Comparison of ENCODE assay signal across 9 mouse cellular contexts in the genomic region with DNA sequence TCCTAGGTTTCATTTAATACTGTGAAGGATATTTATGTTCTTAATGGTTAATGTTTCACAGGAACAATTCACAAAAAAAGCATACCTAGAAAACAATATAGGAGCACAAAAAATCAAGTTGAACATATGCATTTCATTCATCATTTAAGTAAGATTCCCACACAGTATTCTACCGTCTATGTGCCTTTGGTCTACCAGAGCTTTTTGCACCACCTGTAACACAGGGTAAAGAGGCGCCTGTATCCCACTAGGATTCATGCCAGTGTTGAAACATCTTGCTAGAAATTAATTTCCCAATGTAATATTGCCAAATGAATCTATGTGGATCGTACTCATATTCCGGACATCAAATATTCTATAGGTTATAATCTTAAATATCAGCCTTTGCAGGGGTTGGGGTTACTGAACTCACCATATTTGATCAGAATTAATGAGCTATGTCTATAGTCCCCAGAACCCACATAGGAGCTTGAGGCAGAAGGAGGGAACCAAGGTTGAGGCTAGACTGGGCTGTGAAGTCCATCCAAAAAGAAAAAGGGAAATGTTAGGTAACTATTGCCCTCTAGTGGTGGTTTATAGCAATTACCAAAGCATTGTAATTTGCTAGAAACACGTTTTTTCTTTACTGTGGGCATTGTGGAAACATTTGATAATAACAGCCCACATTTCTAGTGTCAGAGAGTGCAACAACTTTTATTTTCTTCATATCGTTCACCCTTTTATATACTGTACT.
DNase-seq lines count a peak whose midpoint lies in the region; ATAC-seq and TF ChIP-seq lines count a peak whose summit lies in the region.
"Had no signal": no experiment of that assay in that cellular context is flagged by ENCODE, and none has a peak within 500 bp of the region (broad histone marks: within the 10 kb centered on the region; RNA-seq: fewer than 3 reads in every experiment).

No protein-coding gene starts in this region.

- 53% methylated on average over 6 of the region's 6 CpGs for WGBS in heart, postnatal 0 days
- WGBS in forebrain, embryonic 16.5 days: 57% methylated on average over 6 of the region's 6 CpGs
- 54% methylated on average over 6 of the region's 6 CpGs for WGBS in neural tube, embryonic 14.5 days

- intact Hi-C loops in heart, postnatal 25 days (cut with DNase I): loop anchor here (10.0 kb wide), 3 partner anchors 83 to 627 kb away; a partner anchor contains a TSS

- no peaks in the 10 kb centered on the region for H3K9me3 ChIP-seq in heart, postnatal 0 days (replicated peaks; ENCODE audit: control insufficient read depth, low read length)
- no peaks in the 10 kb centered on the region for H3K9me3 ChIP-seq in forebrain, embryonic 16.5 days (ENCODE audit: control insufficient read depth, low read length)
- no peaks in the 10 kb centered on the region for H3K9me3 ChIP-seq in neural tube, embryonic 14.5 days (ENCODE audit: control insufficient read depth, low read length)
- H3K9me3 ChIP-seq: limb, embryonic 12.5 days had no signal

- DNase-seq in heart, postnatal 0 days (ENCODE audit: low spot score): peak; percentile 56
- DNase-seq in heart, postnatal 25 days (ENCODE audit: low spot score): no peak
- DNase-seq in thymus, postnatal 0 days (ENCODE audit: low spot score): peak; percentile 16
- no peak for DNase-seq in thymus, adult 18-20 months
- no peak for DNase-seq in adrenal gland, postnatal 4 days (ENCODE audit: low spot score in 2 of 2)
- no peak for DNase-seq in right cerebral cortex, postnatal 25 days

- no peak overlapping the region for H3K4me2 ChIP-seq in heart, postnatal 0 days (ENCODE audit: low read depth, low read length)
- no peak overlapping the region for H3K4me2 ChIP-seq in forebrain, embryonic 16.5 days (ENCODE audit: low read length)
- H3K4me2 ChIP-seq in neural tube, embryonic 14.5 days (ENCODE audit: low read depth, low read length): no peak overlapping the region
- H3K4me2 ChIP-seq: limb, embryonic 12.5 days had no signal

- no peaks in the 10 kb centered on the region for H3K27me3 ChIP-seq in heart, postnatal 0 days (ENCODE audit: control insufficient read depth, insufficient read depth, low read length)
- H3K27me3 ChIP-seq in forebrain, embryonic 16.5 days (replicated peaks; ENCODE audit: control insufficient read depth, insufficient read depth, low read length): no peaks in the 10 kb centered on the region
- no peaks in the 10 kb centered on the region for H3K27me3 ChIP-seq in neural tube, embryonic 14.5 days (ENCODE audit: control insufficient read depth, insufficient read depth, low read length)
- H3K27me3 ChIP-seq: limb, embryonic 12.5 days had no signal

- no peak for ATAC-seq in heart, postnatal 0 days (ENCODE audit: insufficient read depth, low read depth)
- peak; percentile 85 for ATAC-seq in forebrain, embryonic 16.5 days
- peak; percentile 83 for ATAC-seq in neural tube, embryonic 14.5 days (ENCODE audit: low read depth)

- no peak for TF ChIP-seq EP300 in heart, postnatal 0 days (IDR thresholded peaks at IDR 0.05; ENCODE audit: low read depth)

- H3K36me3 ChIP-seq in heart, postnatal 0 days (replicated peaks; ENCODE audit: control insufficient read depth, insufficient read depth, low read length): no peaks in the 10 kb centered on the region
- no peaks in the 10 kb centered on the region for H3K36me3 ChIP-seq in forebrain, embryonic 16.5 days (ENCODE audit: control insufficient read depth, insufficient read depth)
- no peaks in the 10 kb centered on the region for H3K36me3 ChIP-seq in neural tube, embryonic 14.5 days (ENCODE audit: control insufficient read depth, insufficient read depth, low read length)
- H3K36me3 ChIP-seq: limb, embryonic 12.5 days had no signal

- no peaks in the 10 kb centered on the region for H3K4me1 ChIP-seq in heart, postnatal 0 days (ENCODE audit: control insufficient read depth, insufficient read depth)
- H3K4me1 ChIP-seq in forebrain, embryonic 16.5 days (replicated peaks; ENCODE audit: control insufficient read depth, insufficient read depth, low read length): no peaks in the 10 kb centered on the region
- H3K4me1 ChIP-seq in neural tube, embryonic 14.5 days (ENCODE audit: control insufficient read depth, insufficient read depth, low read length): no peaks in the 10 kb centered on the region
- H3K4me1 ChIP-seq: limb, embryonic 12.5 days had no signal

- H3K4me3 ChIP-seq in heart, postnatal 0 days (ENCODE audit: low read depth, low read length): no peak overlapping the region
- H3K4me3 ChIP-seq in forebrain, embryonic 16.5 days (replicated peaks; ENCODE audit: low read length): no peak overlapping the region
- H3K4me3 ChIP-seq in neural tube, embryonic 14.5 days (ENCODE audit: low read depth, low read length): no peak overlapping the region
- H3K4me3 ChIP-seq: limb, embryonic 12.5 days had no signal

- no peak overlapping the region for H3K9ac ChIP-seq in heart, postnatal 0 days (replicated peaks; ENCODE audit: low read depth, low read length)
- H3K9ac ChIP-seq in forebrain, embryonic 16.5 days (replicated peaks; ENCODE audit: low read depth, low read length): no peak overlapping the region
- no peak overlapping the region for H3K9ac ChIP-seq in neural tube, embryonic 14.5 days (replicated peaks; ENCODE audit: low read depth, low read length)
- H3K9ac ChIP-seq: limb, embryonic 12.5 days had no signal

- peak; percentile 77 for TF ChIP-seq CTCF in heart, postnatal 0 days (IDR thresholded peaks at IDR 0.05; ENCODE audit: low read depth)

- H3K27ac ChIP-seq in heart, postnatal 0 days (ENCODE audit: low read depth): no peak overlapping the region
- H3K27ac ChIP-seq in forebrain, embryonic 16.5 days (ENCODE audit: low read length): no peak overlapping the region
- no peak overlapping the region for H3K27ac ChIP-seq in neural tube, embryonic 14.5 days (ENCODE audit: low read depth, low read length)
- H3K27ac ChIP-seq: limb, embryonic 12.5 days had no signal

Comparison
In these comparisons a context has a peak if more than half of its experiments do, and no peak if none do; other contexts are left out.
1. DNase-seq: peak in heart, postnatal 0 days (single experiment) and thymus, postnatal 0 days (single experiment); none in heart, postnatal 25 days (single experiment), thymus, adult 18-20 months (0 of 2), adrenal gland, postnatal 4 days (0 of 2) and right cerebral cortex, postnatal 25 days (single experiment).